Mouse (Mus musculus): Measurements from ENCODE around the gene Ccdc194. TPM values are rescaled to one million over a fixed set of nuclear protein-coding genes. Genes with fewer than 3 reads are reported as not detected.
A peak's percentile ranks its signal among the peaks of the same experiment; 100 is the strongest.

The Ccdc194 gene
- polyA plus RNA-seq, 1 experiment from 2014 or later, result 0.51 TPM

DNA sequence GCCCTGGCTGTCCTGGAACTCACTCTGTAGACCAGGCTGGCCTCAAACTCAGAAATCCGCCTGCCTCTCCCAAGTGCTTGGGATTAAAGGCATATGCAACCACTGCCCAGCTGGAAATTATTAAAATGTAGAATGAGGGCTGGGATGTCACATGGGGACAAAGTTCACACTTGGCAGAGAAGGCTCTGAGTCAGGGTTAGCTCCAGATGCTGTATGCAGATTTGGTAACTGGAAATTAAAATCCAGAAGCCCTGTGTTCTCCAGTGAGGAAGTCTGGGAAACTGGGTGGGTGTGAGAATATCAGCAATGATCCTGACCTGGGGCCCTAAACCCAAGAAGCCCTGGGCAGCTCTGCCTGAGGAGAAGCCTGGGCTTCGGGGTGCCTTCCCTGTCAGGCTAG, 16.2 kb downstream of the Ccdc194 start:
- Histone ChIP-seq H3K4me1 (replicated peaks; ENCODE audit: control insufficient read depth, insufficient read depth, low read length) (peaks cover 4% of the 10 kb centered on the region; the same call in 1 of the 2 replicates), H3K36me3 (ENCODE audit: control insufficient read depth, insufficient read depth, low read length) (no peaks in the 10 kb centered on the region), H3K27me3 (ENCODE audit: control insufficient read depth, insufficient read depth, low read length) (peaks cover 43% of the 10 kb centered on the region), H3K4me3 (ENCODE audit: low read depth, low read length) (no peak overlapping the region), H3K27ac (ENCODE audit: low read depth, low read length) (no peak overlapping the region), H3K9me3 (ENCODE audit: control insufficient read depth, low read length) (no peaks in the 10 kb centered on the region), H3K4me2 (replicated peaks; ENCODE audit: low read depth, low read length) (no peak overlapping the region), H3K9ac (ENCODE audit: low read depth, low read length) (no peak overlapping the region)
- DNase-seq (ENCODE audit: low spot score) (no peak), ATAC-seq (ENCODE audit: low FRiP score) (no peak)
- WGBS, result 84% methylated on average over 2 of the region's 2 CpGs

DNA sequence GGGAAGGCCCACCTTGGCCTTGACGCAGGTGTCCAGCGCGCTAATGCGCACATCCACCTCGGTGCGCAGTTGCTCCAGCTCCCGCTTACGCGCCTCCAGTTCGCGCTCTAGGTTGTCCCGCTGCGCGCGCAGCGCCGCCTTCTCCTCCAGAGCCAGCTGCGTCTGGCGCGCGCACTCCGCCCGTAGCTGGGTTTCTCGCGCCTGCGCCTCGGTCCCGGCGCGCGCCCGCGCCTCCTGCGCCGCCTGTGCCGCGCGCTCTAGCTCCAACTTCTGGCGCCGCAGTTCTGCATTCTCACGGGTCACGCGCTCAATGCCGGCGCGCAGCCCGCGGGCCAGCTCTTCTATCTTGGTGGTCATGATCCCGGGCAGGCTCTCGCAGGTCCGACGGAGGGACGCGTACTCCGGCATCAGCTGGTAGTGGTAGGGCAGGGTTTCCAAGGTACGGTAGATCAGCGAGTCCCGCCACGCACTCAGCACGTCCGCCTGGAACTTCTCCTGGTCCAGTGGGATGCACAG, 17.9 kb downstream of the Ccdc194 start:
- peaks cover 4% of the 10 kb centered on the region; the same call in 1 of the 2 replicates for H3K4me1 ChIP-seq (replicated peaks; ENCODE audit: control insufficient read depth, insufficient read depth, low read length)
- H3K36me3 ChIP-seq (ENCODE audit: control insufficient read depth, insufficient read depth, low read length), result no peaks in the 10 kb centered on the region
- H3K9me3 ChIP-seq (ENCODE audit: control insufficient read depth, low read length), result no peaks in the 10 kb centered on the region
- H3K4me2 ChIP-seq (replicated peaks; ENCODE audit: low read depth, low read length), result peak overlapping the region; percentile 58
- under 1% methylated on average over 53 of the region's 61 CpGs for WGBS
- H3K27ac ChIP-seq (ENCODE audit: low read depth, low read length), result no peak overlapping the region
- H3K4me3 ChIP-seq (ENCODE audit: low read depth, low read length), result peak overlapping the region; percentile 37
- DNase-seq (ENCODE audit: low spot score) (peak; percentile 90), ATAC-seq (ENCODE audit: low FRiP score) (peak; percentile 77)
- H3K9ac ChIP-seq (ENCODE audit: low read depth, low read length), result no peak overlapping the region
- peaks cover 43% of the 10 kb centered on the region for H3K27me3 ChIP-seq (ENCODE audit: control insufficient read depth, insufficient read depth, low read length)

DNA sequence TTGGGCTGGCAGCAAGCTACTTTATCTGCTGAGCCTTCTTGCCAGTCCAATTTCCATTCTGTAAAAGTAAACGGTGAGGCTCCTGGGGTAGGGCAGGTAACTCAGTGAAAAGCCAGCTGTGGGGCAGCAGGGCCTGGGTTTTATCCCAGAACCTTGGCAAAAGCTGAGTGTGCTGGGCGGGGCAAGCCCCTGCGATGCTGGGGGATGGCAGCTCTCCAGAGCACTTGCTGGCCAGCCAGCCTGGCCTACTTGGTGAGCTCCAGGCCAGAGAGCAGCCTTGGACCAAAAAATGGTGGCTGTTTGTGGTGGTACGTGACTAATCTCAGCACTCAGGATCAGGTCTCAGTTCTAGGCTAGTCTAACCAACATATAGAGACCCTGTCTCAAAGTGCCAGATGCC, 19.5 kb downstream of the Ccdc194 start:
- H3K4me1 ChIP-seq (replicated peaks; ENCODE audit: control insufficient read depth, insufficient read depth, low read length), result peaks cover 4% of the 10 kb centered on the region; the same call in 1 of the 2 replicates
- no peaks in the 10 kb centered on the region for H3K9me3 ChIP-seq (ENCODE audit: control insufficient read depth, low read length)
- H3K27me3 ChIP-seq (ENCODE audit: control insufficient read depth, insufficient read depth, low read length), result peaks cover 43% of the 10 kb centered on the region
- H3K36me3 ChIP-seq (ENCODE audit: control insufficient read depth, insufficient read depth, low read length), result no peaks in the 10 kb centered on the region
- DNase-seq (ENCODE audit: low spot score), result no peak
- ATAC-seq (ENCODE audit: low FRiP score), result no peak
- no peak overlapping the region for H3K4me3 ChIP-seq (ENCODE audit: low read depth, low read length)
- H3K27ac ChIP-seq (ENCODE audit: low read depth, low read length), result no peak overlapping the region
- H3K9ac ChIP-seq (ENCODE audit: low read depth, low read length), result no peak overlapping the region
- WGBS, result 84% methylated on average over 4 of the region's 4 CpGs
- H3K4me2 ChIP-seq (replicated peaks; ENCODE audit: low read depth, low read length), result no peak overlapping the region

DNA sequence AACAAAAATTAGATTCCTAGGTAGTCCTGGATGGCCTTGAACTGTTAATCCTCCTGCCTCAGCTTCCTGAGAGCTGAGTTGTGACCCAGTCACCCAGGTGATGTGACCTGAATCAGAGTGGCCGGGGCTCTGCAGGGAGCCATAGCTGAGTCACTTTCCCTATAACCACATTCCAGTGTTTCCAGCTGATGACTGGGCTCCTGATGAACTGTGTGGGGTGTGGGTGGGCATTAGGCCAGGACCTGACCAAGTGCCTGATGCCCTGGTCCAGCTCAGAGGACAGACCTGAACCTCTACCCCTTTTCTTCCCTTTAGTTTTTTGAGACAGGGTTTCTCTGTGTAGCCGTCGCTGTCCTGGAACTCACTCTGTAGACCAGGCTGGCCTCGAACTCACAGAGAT, 20.2 kb downstream of the Ccdc194 start:
- peaks cover 43% of the 10 kb centered on the region for H3K27me3 ChIP-seq (ENCODE audit: control insufficient read depth, insufficient read depth, low read length)
- H3K4me1 ChIP-seq (replicated peaks; ENCODE audit: control insufficient read depth, insufficient read depth, low read length), result peaks cover 4% of the 10 kb centered on the region; the same call in 1 of the 2 replicates
- no peak overlapping the region for H3K27ac ChIP-seq (ENCODE audit: low read depth, low read length)
- 92% methylated on average over 4 of the region's 4 CpGs for WGBS
- no peak overlapping the region for H3K4me3 ChIP-seq (ENCODE audit: low read depth, low read length)
- ATAC-seq (ENCODE audit: low FRiP score), result no peak
- DNase-seq (ENCODE audit: low spot score), result no peak
- H3K36me3 ChIP-seq (ENCODE audit: control insufficient read depth, insufficient read depth, low read length), result no peaks in the 10 kb centered on the region
- H3K9me3 ChIP-seq (ENCODE audit: control insufficient read depth, low read length), result no peaks in the 10 kb centered on the region
- no peak overlapping the region for H3K9ac ChIP-seq (ENCODE audit: low read depth, low read length)
- H3K4me2 ChIP-seq (replicated peaks; ENCODE audit: low read depth, low read length), result no peak overlapping the region

DNA sequence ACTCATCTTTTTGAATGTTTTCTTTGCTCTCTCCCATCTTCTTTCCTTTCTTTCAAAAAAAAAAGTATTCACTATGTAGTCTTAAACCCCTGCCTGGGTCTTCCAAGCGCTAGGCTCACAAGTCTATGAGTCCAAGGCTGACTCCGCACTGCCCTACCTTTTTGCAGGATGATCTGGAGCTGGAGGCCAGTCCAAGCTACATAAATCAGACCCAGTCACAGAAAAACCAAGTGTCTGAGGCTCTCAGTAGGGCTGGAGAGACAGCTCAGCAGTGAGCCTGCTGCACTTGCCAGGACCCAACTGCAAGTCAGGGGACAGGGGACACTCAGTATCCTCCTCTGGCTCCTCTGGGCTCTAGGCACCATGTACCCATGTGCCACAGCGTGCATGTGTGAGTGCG, 21.2 kb downstream of the Ccdc194 start:
- Histone ChIP-seq H3K27ac (ENCODE audit: low read depth, low read length) (no peak overlapping the region), H3K4me3 (ENCODE audit: low read depth, low read length) (no peak overlapping the region), H3K4me2 (replicated peaks; ENCODE audit: low read depth, low read length) (no peak overlapping the region), H3K9ac (ENCODE audit: low read depth, low read length) (no peak overlapping the region), H3K27me3 (ENCODE audit: control insufficient read depth, insufficient read depth, low read length) (peaks cover 34% of the 10 kb centered on the region), H3K9me3 (ENCODE audit: control insufficient read depth, low read length) (no peaks in the 10 kb centered on the region), H3K36me3 (ENCODE audit: control insufficient read depth, insufficient read depth, low read length) (no peaks in the 10 kb centered on the region), H3K4me1 (replicated peaks; ENCODE audit: control insufficient read depth, insufficient read depth, low read length) (peaks cover 4% of the 10 kb centered on the region; the same call in 1 of the 2 replicates)
- DNase-seq (ENCODE audit: low spot score) (no peak), ATAC-seq (ENCODE audit: low FRiP score) (no peak)
- 91% methylated on average over 4 of the region's 4 CpGs for WGBS

DNA sequence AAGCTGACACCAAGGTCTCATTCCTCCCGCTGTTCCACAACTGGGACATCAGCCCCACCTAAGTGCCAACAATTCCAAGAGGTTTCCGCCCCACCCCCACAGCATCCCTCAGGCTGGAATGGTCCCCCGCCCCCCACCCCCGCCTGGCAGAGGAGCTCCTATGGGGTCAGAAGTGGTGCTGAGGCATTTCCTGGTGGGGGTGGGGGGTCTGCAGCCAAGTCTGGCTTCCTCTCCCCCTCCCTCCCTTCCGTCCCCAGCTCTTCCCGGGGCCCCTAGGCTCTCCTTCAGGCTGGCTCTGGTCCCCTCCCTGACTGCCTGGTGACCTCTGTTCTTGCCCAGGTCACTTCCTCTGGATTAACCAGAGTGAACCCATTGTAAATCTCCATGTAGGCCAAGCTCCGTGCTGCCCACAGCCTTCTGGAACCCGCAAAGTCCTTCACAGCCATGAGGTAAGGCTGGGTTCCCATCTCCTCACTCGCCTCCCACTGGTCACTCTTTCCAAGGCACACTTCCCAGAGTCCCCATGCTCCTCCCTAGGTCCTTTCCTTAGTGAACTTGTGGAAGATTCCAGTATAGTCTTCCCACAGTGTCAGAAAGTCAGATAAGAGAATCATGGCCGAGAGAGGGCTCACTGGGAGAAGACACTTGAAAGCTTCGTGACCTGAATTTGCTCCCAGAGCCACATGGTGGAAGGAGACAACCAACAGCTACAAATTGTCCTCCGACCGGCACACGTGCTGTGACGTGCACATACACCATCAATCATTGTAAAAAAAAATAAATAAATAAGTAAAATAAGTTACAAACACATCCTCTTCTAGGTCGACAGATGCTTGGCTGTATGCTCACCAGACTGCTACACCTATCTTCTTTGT, 26.5 kb downstream of the Ccdc194 start:
- no peak overlapping the region for H3K4me2 ChIP-seq (replicated peaks; ENCODE audit: low read depth, low read length)
- H3K4me1 ChIP-seq (replicated peaks; ENCODE audit: control insufficient read depth, insufficient read depth, low read length), result no peaks in the 10 kb centered on the region; the same call in 1 of the 2 replicates
- DNase-seq (ENCODE audit: low spot score), result no peak
- H3K9me3 ChIP-seq (ENCODE audit: control insufficient read depth, low read length), result no peaks in the 10 kb centered on the region
- H3K36me3 ChIP-seq (ENCODE audit: control insufficient read depth, insufficient read depth, low read length), result no peaks in the 10 kb centered on the region
- no peak overlapping the region for H3K4me3 ChIP-seq (ENCODE audit: low read depth, low read length)
- no peaks in the 10 kb centered on the region for H3K27me3 ChIP-seq (ENCODE audit: control insufficient read depth, insufficient read depth, low read length)
- no peak for ATAC-seq (ENCODE audit: low FRiP score)
- H3K27ac ChIP-seq (ENCODE audit: low read depth, low read length), result no peak overlapping the region
- WGBS, result 46% methylated on average over 14 of the region's 16 CpGs
- H3K9ac ChIP-seq (ENCODE audit: low read depth, low read length), result no peak overlapping the region

DNA sequence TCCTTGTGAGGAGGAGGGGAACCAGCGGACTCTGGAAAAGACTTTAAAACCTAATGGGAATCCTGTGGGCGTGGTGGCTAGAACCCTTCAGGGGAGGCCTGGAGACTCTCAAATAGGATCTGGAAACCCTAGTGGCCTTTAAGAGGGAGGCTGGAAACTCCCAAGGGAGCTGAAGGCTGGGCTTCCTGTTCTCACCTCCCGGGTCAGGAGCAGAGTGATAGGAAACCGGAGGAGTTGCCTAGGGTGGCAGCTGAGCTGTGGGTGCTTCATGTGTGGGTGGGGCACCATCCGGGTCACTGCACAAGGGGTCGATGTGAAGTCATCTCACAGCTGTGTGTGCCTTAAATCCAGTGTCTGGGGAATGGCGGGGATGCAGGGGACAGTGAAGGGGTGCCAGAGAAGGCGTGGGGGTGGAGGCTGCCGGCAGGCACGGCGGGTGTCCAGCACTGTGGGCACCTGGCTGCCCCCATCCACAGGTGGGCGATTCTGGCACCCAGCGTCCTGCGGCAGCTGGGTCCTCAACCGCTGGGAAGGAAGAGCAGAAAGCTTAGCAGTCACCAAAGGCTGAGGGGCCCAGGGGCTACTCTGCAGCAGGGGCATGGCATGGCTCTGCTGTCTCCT, 27.5 kb downstream of the Ccdc194 start:
- 21% methylated on average over 15 of the region's 15 CpGs for WGBS
- H3K27ac ChIP-seq (ENCODE audit: low read depth, low read length), result 0 out of 2 replicates have a peak overlapping the region, but pooled peaks have one; percentile 14
- no peaks in the 10 kb centered on the region for H3K36me3 ChIP-seq (ENCODE audit: control insufficient read depth, insufficient read depth, low read length)
- H3K9ac ChIP-seq (ENCODE audit: low read depth, low read length), result no peak overlapping the region
- no peak overlapping the region for H3K4me2 ChIP-seq (replicated peaks; ENCODE audit: low read depth, low read length)
- DNase-seq (ENCODE audit: low spot score), result no peak
- no peak overlapping the region for H3K4me3 ChIP-seq (ENCODE audit: low read depth, low read length)
- no peaks in the 10 kb centered on the region for H3K9me3 ChIP-seq (ENCODE audit: control insufficient read depth, low read length)
- no peaks in the 10 kb centered on the region; the same call in 1 of the 2 replicates for H3K4me1 ChIP-seq (replicated peaks; ENCODE audit: control insufficient read depth, insufficient read depth, low read length)
- no peaks in the 10 kb centered on the region for H3K27me3 ChIP-seq (ENCODE audit: control insufficient read depth, insufficient read depth, low read length)
- no peak for ATAC-seq (ENCODE audit: low FRiP score)

DNA sequence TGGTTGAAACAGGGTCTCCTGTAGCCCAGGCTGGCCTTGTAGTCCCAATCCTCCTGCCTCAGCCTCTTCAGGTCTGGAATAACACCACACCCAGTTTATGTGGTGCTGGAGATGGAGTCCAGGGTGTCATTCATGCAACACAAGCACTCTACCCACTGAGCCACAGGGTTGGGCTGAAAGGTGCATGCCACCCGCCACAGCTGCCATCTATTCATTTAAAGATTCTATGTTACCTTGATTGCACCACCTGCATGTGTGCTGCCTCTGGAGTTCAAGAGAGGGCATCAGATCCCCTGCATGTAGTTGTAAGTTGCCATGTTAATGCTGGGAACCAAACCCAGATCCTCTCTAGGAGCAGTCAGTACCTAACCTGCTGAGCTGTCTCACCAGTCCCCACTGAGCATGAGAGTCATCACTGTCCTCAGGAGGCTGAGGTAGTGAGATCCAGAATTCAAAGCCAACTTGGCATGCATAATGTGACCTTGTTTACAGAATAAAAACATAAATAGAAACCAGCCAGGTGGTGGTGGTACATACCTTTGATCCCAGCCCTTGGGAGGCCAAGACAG, 28.4 kb downstream of the Ccdc194 start:
- Histone ChIP-seq H3K4me1 (replicated peaks; ENCODE audit: control insufficient read depth, insufficient read depth, low read length) (no peaks in the 10 kb centered on the region; the same call in 1 of the 2 replicates), H3K9me3 (ENCODE audit: control insufficient read depth, low read length) (no peaks in the 10 kb centered on the region), H3K9ac (ENCODE audit: low read depth, low read length) (no peak overlapping the region), H3K36me3 (ENCODE audit: control insufficient read depth, insufficient read depth, low read length) (0 out of 2 replicates have a peak, but pooled peaks cover under 1% of the 10 kb centered on the region), H3K4me3 (ENCODE audit: low read depth, low read length) (no peak overlapping the region), H3K4me2 (replicated peaks; ENCODE audit: low read depth, low read length) (no peak overlapping the region), H3K27me3 (ENCODE audit: control insufficient read depth, insufficient read depth, low read length) (no peaks in the 10 kb centered on the region), H3K27ac (ENCODE audit: low read depth, low read length) (no peak overlapping the region)
- no peak for DNase-seq (ENCODE audit: low spot score)
- no peak for ATAC-seq (ENCODE audit: low FRiP score)
- 100% methylated on average over 1 of the region's 1 CpGs for WGBS
